Mouse (Mus musculus) neural tube, embryonic 10.5 days (tissue): ENCODE results near the gene Thsd4.

Experiments used
- DNase-seq: peaks from one replicate; pipeline ENCODE4 v3.0.0-alpha.2; 2017; ENCODE audit warnings: low spot score; ENCODE audit errors: extremely low spot score

Gene Thsd4

DNA sequence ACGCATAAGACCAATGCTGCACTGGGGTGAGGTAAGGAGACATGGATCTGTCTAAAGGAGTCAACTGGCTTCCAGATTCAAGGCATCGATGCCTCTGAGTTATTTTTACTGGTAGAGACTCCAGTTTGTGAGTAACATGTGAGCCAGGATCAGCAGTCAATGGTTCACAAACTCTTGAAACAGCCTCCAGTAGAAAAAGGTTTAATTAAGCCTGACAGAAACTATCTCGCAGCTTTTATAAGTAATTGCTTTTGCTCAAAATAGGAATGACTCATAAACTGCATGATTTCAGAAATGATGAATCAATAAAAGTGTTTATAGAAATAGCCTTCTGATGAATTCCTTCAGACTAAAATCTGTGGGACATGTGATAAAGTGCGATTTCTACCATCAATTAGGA lies 432.4 kb downstream of the Thsd4 start:
- no peak for DNase-seq

DNA sequence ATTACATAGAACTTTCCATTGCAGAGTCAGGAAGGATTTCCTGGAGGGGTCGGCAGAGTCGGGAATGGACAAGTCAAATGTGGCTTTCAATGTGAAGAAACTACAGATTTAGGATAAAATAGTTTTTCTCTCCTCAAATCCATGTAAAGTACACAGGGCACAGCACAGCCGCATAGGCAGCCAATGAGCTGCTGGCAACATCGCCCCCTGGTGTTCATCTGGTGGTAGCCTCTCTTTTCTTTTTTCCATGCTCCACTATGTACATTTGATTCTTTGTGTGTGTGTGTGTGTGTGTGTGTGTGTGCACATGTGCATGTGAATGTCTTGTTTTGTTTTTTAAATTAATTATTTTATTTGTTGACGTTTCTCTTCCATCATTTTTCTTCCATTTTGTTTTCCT lies 433.7 kb downstream of the Thsd4 start:
- DNase-seq = no peak

DNA sequence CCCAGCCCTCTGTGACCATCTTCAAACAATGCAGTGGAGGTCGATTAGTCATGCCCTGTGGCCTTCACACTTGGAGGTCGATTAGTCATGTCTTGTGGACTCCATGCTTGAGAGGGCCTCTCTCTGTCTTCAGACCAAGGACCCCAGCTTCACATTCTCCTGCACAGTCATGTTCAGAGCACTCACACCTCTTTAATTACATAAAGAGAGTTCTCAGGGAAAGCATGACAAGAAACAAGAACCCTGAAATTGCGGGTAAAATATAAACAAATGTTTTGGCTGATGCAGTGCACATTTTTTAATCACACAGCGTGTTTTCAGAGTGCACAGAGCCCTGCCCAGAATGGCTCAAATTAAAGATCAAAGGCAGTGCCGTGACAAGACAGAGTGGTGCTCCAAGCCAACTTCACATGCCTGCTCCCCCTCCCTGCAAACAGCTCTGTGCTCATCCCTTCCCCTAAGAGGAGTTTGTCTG lies 439.7 kb downstream of the Thsd4 start:
- peak; percentile 59 for DNase-seq

DNA sequence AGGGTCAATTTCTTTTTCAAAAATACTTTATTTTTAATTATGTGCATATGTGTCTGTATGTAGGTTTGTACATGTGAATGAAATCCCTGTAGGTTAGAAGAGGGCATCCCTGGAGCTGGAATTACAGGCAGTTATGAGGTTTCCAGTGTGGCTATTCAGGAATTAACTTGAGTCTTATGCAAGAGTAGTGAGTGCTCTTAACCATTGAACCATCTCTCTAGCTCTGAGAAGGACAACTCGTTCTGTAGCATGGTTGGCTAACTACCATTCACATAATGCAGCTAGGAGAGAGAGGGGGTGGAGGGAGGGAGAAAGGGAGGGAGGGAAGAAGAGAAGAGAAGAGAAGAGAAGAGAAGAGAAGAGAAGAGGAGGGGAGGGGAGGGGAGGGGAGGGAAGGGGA lies 444.1 kb downstream of the Thsd4 start:
- DNase-seq = no peak

DNA sequence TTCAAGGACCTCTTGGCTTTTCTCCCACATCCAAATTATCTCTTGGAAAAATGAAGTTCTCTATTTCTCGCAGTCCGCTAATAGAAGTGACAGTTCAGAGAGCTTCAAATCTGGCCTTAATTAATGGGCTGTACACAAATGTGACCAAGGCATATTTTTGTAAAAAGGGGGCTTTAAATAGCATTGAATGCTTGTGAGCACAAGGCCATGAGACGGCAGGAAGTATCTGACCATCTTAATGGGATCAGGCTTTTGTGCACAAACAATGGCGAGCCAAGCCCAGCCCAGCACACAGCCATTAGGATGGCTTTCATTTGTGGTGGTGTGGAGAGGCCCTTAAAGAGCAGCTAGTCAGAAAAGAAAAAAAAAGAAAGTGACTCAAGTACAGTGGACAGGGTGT lies 445.4 kb downstream of the Thsd4 start:
- DNase-seq = no peak

DNA sequence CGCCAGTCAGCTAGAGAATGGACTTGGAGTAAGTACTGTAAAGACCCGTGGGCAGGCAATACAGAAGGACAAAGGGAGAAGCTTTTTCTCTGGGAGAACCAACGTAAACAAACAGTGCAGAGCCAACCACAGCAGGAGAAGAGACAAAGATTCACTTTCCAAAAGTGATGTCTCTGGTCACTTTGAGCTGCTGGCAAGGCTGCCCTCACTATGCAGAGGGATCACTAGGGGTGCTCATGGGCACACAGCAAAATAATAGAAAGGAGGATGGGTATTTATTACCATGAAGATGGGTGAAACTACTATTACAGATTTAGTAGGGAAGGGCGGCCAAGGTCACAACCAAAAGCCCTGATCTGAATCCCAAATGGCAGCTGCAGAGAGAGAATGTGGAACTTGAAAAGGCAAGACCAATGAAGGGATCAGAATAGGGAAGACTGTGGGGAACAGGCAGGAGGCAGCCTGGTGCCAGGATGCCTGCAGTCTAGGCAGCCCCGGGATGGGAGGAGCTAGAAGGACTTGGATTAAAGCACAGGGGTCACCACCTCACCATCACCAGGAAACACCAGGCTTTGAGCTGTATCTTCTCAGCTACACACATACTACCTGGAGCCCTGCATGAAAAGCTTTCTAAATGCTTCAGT lies 450.1 kb downstream of the Thsd4 start:
- DNase-seq = no peak

DNA sequence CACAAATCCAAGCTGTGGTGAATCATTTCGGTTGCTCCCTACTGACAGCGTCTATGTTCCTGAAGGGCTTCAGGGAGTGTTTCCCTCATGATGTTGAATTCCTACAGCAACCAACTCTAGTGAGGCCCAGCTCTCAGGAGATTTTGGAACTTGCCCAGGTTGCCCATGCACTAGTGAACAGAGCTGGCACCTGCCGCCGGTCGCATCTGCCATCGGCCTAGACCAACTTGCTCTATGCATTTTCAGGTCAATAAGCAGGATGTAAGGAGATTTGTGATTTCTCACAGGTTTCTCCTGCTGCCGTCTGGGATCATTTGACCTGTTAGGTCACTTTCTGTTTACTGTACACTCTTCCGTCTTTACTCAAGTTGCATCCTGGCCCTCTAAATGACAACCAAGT lies 454.6 kb downstream of the Thsd4 start:
- DNase-seq = no peak

DNA sequence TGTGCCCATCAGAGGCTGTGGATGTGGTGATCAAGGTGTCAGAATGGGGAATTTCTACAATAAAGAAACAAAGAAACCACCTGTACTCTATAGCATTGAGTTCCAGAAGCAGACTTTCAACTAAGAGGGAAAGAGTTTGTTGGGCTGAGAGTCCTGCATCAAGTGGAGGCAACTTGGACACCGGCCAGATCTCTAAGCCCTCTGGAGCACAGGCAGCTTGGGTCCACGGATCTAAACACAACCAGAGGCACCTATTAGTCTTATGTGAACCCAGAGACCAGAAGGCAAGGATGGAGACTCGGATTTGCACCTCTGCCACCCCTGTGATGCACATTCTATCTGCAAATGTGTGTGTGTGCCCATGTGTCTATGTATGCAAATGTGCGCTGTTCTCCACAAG lies 456.7 kb downstream of the Thsd4 start:
- DNase-seq = no peak

DNA sequence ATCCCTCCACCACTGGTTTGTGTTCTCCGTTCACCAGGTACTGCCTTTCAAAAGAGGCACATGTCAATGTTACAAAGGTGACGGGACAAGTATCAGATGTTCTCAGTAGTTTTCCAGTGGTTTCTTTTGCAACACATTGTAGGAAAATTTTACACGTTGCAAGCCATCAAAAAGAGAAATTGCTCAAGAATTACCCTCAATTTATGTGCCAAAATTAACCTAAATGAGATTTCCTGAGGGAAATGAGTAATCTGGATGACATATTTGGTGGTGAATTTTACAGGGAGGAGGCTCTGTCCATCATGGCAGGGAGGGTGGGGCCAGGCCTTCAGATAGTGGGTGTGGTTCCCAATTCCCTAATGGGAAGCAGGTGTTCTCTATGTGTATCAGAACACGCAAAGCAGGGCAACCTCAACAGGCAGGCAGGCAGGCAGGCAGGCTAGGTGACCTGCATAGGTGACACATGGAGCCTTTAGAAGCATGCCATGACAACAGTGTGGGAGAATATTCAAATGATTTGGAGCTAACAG lies 458.6 kb downstream of the Thsd4 start:
- DNase-seq = no peak

DNA sequence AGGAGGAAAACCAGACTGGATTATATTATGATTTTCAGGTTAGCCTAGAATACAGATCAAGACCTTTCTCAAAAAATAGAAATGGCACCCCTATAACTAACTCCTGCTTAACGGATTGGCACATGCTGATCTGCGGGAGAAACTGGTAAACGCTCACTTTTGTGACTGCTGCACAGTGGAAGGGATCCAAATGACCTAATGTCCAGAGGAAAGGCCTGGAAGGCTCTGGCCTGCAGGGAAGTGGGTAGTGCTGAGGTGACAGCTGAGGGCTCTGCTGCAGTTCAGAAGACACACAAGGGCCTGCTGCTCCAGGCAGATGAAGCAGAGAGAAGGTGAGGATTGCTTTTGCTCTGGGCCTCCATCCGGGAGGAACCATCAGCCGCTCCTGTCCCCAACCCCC lies 465.7 kb downstream of the Thsd4 start:
- DNase-seq = no peak

DNA sequence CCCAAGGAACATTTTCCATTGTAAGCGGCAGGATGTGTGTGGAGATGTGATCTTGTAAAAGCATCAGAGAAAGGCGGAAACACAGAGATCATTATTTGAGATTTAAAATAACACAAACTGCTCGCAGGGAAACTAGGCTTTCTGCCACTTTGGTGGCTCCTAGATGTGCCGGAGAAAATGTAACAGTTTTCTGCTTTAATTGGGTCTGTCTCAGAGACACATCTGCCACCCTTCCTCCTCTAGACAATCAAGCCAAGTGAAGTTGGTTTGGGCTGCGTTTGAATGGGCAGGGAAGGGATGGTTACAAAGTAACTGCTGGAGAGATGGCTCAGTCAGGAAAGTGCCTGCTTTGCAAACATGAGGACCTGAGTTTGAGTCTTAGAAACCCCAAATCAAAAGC lies 466.9 kb downstream of the Thsd4 start:
- DNase-seq = no peak

DNA sequence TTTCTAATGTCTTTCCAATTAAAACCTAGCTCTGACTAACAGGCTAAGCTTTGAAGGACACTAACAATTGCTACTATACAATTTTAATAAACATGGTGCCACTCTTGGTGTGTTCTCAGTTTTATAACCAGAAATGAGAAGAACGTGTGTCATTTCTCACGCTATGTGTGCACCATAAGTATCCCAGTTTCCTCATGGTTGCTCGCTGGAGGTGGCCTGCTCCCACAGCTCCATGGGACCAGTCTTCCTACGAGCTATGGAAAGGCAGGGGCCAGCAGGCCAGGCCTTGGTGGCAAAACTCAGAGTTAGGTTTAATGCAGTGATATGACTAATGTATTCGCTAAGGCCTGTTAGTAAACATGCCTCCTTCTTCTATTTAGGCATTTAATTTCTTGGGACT lies 468.7 kb downstream of the Thsd4 start:
- no peak for DNase-seq

DNA sequence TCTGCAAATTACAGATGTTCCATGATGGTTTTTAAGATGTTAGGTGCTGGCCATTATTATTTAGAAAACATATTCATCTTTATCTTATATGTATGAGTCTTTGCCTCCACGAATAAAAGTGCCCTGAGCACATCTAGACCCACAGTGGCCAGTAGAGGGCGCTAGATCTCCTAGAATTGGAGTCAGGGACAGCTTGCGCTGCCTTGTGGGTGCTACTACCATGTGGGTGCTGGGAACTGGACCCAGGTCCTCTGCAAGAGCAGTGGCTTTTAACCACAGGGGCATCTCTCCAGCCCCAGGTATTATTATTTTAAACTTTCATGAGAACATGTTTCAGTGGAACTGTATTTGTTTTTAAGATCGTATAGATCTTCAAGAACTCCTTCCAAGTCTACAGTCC lies 469.4 kb downstream of the Thsd4 start:
- DNase-seq = no peak

DNA sequence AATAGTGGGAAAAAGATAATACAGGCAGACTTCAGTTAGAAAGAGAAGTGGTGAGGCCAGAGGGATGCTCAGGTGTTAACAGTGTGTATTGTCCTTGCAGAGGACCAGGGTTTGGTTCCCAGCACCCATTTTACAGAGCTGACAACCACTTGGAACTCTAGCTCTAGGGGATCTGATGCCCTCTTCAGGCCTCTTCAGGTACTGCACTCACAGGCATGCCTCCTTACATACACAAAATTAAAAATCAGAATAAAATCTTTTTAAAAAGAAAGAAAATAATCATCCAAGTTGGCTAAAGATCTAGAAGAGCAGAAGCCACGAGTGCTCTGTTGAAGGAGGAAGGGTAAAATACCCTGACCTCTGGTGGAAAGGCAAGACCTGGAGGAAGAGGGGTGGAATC lies 478.7 kb downstream of the Thsd4 start:
- DNase-seq = no peak

DNA sequence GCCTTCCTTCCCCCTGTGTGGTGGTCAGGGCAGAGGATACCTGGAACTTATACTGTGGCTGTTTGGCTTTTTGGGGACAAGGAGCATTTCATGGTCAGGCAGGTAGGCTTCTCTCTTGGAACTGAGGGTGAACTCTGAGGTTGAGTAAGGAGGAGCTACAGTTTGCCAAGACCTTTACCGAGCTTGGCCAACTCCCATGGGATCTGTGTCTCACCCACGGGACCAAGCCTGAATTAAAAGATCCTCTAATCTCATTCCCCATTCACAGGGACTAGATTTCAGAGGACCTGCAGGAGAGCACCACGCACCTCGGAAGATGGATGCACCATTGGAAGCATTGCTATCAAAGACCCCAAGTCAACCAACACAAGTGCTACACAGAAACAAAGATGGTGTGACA lies 487.0 kb downstream of the Thsd4 start:
- DNase-seq = no peak

DNA sequence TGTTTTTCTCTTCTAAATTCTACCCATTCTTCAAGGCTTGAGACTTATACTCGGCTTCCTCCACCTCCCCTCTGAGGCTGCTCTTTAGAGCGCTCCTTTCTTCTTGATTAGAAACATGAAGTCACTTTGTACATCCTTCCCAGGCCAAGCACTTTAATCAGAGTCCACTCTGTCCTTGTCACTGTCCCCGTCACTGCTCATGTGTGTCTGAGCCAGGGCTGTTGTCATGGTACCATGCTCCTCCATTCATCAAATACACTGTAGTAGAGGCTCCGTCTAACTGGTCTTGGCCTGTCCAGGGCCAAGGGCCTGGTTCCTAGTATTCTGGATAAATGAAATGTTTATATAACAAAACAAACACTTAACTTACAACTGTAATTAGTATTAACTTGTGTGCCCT lies 494.6 kb downstream of the Thsd4 start:
- DNase-seq = no peak

DNA sequence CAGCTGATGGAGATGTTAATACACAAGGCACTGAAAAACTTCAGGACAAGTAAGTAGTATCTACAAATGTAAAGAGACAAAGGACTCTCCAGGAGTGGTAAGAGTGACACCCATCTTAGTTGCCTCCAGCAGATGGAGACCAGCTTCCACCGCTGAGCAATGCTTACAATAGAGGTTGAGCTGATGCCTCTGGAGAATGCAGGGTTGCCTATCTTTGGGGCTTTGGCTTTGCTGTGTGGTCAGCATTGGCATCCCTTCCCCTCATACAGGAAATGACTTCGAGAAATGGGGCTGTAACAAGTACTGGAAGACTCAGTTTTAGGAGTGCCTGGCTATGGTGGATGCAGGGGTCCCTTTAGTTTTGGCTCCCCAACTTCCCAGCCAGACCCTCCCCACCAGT lies 495.1 kb downstream of the Thsd4 start:
- no peak for DNase-seq

DNA sequence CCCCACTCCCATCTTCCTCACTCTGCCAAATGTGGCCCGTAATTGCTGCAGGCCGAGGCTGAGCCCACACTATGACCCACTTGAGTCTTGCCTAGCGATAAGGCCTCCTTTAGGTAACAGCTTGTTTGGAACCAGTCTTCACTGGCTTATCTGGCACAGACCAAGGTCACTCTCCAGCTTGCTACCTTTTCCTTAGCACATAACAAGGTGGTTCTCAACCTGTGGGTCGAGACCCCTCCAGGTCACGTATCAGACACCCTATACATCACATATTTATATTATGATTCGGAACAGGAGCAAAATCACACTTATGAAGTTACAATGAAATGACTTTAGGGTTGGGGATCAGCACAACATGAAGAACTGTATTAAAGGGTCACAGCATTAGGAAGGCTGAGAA lies 495.9 kb downstream of the Thsd4 start:
- no peak for DNase-seq

DNA sequence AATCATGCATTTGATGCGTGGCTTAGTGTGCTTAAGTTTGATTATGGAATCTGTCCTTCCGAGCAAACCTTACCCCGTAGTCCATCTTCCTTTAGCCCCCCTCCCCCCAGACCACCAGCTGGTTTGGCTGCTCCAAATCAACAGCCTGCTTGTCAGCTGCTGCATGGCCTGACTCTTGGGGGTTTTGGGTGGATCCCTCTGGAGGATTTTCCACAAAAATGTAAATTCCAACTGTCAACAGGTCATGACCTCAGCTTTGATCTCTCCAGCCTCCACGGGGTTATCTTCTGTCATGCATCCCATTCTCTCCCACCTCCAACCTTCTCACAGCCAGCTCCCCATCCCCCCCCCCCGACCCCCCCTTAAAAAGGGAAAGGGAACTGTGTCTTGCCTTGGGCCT lies 496.9 kb downstream of the Thsd4 start:
- DNase-seq = peak; percentile 56

DNA sequence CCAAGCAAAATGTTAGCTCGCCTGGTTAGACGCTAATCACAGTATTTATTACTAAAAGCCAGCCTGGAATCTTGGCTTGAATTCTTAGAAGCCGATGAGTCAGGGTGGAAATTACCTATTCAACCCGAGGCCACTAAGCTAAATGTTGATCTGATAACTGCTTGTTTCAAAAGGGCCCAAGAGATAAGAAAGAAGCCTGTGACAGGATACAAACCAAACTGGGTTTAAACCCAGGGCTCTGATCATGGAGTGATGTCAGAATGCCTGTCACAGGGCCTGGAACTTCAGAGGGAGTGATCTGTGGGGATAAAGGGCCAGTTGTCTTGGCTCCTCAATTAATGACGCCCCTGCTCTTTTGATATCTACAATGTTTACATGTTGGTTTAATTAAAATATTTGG lies 497.3 kb downstream of the Thsd4 start:
- DNase-seq = no peak

DNA sequence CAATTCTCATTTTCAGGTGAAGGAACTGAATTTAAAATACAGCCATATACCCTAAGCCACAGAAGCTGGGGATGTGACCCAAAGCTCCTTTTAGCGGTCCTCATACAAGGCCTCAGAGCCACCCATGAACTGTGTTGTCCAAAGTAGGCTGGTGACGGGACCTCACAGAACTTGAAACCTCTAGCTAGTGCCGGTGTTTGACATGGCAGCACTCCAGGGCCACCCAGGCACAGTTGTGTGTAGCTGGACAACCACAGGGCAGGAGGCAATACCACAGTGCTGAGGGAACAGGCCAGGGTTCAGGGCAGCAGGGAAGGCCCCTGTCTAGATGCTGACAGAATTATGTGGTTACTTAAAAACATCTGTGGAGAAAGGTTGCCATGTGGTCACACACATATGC lies 499.5 kb downstream of the Thsd4 start:
- DNase-seq = no peak

DNA sequence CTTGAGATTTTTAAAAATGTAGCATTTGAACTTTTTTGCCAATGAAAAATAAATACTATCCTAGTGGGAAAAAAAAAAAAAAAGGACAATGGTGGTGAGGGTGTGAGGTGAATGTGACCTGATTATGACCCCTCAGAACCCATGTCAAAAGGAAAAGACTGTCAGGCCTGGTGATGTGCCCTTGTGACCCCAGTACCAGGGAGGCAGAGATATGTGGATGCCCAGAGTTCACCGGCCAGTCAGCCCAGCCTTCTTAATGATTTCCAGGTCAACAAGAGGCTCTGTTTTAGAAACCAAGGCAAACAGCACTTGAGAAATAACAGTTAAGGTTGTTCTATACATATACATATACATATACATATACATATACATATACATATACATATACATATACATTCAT lies 501.4 kb downstream of the Thsd4 start:
- DNase-seq = no peak

DNA sequence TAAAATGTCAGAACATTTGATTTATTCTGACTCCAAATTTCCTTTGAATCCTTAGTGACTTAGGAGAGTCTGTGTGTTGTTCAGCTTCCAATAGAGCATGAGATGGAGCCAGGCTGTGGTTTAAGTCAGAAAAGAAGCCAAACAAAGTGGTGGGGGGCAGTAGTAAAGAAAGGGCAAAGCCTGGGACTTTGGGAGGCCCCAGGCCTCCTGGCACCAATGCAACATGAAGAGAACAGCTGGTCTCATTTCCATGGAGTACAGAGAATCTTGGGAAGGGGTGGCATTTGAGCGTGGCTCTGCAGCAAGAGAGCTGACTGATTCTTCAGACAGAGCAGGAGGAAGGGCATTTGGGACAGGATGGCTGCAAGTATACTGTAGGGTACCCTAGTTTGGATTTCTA lies 511.6 kb downstream of the Thsd4 start:
- DNase-seq = no peak

DNA sequence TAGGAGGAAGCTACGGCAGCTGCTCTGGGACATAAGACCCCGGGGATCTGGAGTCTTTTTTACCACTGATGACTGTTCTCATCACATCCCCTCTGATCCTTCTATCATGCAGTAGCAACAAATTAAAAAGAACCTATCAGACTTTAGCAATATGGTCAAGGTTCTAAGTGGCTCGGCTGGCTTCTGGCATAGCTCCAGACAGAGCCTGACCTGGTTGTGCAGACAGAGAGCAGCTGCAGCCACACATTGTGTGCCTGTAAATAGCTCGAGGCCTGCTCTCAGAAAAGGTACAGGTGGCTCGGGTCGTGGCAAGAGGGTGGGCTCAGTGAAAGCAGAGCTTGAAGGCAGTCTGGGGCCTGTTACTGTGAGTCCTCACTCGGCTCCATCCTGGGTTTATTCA lies 512.9 kb downstream of the Thsd4 start:
- DNase-seq = no peak
